Mouse (Mus musculus) gastrocnemius, postnatal 10 days (tissue): Measurements from ENCODE around the gene Pola1. TPM values are rescaled to one million over a fixed set of nuclear protein-coding genes. Genes with fewer than 3 reads are reported as not detected.
A peak's percentile ranks its signal among the peaks of the same experiment; 100 is the strongest.

Source experiments
- DNase-seq: peaks from one replicate; pipeline ENCODE4 v3.0.0; 2021; ENCODE audit warnings: mixed read lengths
- long read RNA-seq, 2 experiments: library from polyadenylated mRNA; stranded (forward); transcript quantifications; one replicate each; pipeline ENCODE4 v2.0.0; 2021
- total RNA-seq, 2 experiments: library from RNA; stranded (reverse); gene quantifications; 2 replicates each; pipeline ENCODE4 v1.2.3; 2021

Gene Pola1
- total RNA-seq = 1 to 10 TPM; 6.8 to 7.6 TPM
- long read RNA-seq, experiment 1, full-length matches to known transcripts = 1 of 2 reads
- long read RNA-seq, experiment 1, partial matches to known transcripts = 1 of 2 reads
- long read RNA-seq, experiment 1, other reads (novel, unspliced or antisense) = 0 of 2 reads
- long read RNA-seq, experiment 2, full-length matches to known transcripts = 1 of 3 reads
- long read RNA-seq, experiment 2, partial matches to known transcripts = 1 of 3 reads
- long read RNA-seq, experiment 2, other reads (novel, unspliced or antisense) = 1 of 3 reads

DNA sequence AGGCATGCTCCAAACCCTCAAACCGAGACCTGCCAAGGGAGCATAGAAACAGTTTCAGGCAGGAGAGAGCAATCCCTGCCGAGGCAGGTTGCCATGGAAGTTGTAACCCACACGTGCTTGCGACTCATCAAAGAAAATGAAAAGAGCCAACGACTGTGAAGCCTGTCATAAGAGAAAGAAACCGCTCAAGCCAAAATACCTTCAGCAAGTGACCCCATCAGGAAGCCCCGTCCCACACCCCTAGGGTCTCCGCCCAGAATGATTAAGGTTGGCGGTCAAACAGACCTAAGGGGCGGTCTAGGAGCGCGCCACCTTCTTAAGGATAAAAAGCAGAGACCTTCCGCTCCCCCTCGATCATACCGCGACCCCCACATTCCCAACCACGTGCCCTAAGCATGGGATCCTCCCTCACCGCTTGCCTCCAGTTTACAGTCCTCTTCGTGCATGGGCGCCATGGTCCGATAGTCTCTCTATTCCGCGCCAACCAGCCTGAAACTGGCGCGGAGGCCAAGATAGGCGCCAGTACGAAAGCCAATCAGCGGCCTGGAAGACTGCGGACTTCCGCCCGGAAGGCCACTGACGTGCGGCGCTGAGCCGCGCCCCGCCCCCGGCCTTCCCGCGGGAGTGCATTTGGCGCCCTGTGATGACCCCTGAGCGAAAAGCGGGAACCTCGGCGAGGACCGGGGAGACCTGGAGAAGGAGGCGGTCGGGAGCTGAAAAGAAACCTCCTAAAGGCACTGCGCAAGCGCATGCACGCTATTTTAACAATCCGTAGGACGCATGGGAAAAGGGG lies at the start of gene Pola1:
Gene Pola1, minus strand, starts transcription at position 499 of the 793 bp plus-strand sequence.
- DNase-seq = peak; percentile 79

DNA sequence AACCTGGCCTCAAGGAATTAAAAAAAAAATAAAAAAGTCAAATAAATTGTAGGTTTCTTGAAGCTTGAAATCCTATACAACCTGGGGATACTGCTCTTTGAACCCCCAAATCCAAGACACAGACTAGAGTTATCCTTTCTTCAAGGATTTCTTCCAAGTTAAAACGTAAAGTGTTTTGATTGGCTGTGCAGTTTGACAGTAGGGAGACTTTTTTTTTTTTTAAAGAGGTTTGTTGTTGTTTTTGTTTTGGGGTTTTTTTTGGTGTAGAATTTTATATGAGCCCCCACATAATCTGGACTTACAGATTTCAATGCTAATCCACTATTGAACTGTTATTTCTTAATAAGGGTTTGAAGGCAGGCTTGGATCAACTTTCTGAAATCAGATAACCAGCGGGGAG lies 44.3 kb upstream of the Pola1 start:
- no peak for DNase-seq

DNA sequence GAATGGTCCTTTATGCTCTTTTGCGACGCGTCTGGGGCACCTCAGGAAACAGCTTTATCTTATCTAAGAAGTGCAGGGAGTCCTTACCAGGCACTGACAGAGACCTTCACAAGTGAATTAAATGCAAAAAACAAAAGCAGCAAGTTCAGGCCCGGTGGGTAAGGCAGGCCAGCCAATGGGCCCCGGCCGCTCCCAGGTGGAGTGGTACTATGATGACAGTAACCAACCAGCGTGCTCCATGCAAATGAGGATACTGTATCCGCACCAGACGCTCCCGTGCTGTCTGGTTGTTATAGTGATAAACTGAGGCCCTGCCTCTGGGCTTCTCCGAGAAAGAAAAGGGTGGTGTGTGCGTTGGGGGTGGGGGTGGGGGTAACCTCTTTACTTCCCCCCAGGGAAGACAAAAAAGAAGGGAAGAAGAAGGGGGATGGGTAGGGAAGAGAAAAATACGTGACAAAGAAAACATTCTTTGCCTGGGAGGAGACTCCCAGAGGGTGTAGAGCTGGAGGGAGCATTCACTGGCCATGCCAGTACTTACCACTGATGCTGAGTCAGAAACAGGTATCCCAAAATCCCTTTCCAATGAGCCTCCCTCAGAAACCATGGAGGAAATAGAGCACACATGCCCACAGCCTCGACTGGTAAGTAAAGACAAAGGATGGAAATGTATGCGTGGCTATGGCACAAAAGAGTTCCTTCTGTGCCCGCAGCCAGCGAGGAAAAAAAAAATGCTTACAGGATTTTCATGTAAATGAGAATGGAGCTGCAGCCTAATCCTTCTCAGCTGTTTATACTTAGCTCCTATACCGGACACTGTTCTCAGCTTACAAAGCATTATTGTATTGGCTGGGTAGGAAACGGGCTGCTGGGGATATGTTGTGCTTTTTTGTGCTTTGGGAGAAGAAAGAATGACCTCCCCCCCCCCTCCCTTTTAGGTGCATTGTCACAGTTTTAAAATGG lies 43.2 kb upstream of the Pola1 start:
- peak; percentile 11 for DNase-seq

DNA sequence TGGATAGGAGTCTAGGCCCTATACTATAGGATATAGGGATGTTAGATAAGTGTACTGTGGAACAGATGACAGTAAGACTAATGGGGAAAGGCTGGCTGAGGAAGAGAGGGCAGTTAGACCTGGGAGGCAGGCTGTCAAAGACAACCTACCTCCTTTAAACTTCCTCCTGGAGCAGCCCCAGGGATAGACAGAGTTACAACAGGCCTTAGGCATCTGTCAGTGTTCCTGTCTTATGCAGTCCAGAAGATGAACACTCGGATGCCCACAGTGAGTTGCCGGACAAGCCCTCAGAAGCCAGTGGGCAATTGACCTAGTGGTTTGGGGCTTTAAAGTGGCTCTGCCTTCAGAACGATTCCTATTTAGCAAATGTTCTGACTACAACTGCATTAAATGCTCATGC lies 42.5 kb upstream of the Pola1 start:
- no peak for DNase-seq

DNA sequence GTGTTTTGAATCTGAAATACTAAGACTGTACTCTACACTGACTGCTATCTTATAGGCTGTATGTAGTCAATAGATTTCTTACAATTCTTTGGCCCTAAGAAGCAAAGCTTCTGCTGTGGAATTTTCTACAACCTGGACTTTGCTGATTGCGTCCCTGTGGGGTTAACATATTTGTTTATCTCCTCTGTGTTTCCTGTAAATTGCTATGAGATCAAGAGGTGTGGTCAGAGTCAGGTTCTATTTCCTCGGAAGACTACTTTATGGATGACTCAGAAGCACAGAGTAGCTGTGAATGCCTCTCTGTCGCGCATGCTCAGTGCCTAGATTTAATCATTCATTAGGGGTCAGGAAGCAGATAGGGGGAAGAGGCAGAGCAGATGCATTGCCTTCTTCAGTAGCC lies 32.8 kb upstream of the Pola1 start:
- DNase-seq = no peak

DNA sequence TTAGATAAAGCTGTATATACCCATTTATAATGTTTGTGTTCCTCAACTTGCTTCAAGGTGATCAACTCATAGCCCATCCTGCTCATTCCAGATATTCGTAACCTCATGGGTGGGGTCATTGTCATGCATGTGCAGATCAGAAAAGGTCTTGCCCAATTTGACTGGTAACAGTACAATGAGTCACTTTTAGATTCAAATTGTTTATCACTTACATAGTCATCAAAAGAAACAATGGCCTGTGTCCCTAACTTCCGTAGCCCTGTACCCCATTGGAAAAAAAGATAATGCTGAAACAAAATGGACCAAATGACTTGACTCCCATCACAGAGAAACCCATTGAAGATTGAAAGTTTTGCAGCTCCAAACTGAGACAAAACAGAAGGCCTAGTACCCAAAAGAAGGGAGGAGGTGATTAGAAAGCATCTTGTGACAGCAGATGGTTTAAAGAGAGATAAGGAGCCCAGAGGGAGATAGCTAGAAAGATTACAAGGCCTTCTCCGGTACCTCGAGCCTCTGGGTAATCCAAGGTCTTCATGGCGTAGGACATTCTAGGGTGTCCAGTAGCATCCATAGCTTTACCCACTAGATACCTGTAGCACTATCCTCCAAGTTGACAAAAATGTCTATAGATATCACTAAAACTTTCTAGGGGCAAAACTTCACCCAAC lies 32.1 kb upstream of the Pola1 start:
- no peak for DNase-seq

DNA sequence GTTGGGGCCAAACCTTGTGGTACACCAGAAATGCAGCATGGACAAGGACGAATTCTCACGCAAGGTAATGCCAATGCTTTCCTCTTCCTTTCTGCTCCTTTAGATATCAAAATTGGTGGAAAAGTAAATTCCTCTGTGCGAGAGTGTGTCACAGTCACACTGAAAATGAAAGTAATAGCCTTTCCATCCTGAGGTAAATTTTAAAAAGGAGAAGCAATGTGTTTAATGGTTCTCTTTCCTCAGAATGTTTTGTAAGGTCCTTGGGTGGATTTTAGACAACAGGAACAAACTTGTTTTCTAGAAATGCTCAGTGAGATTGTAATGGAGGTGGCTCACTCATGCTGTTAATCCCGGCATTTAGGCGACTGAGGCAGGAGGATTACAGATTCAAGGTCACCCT lies 23.2 kb upstream of the Pola1 start:
- DNase-seq = no peak

DNA sequence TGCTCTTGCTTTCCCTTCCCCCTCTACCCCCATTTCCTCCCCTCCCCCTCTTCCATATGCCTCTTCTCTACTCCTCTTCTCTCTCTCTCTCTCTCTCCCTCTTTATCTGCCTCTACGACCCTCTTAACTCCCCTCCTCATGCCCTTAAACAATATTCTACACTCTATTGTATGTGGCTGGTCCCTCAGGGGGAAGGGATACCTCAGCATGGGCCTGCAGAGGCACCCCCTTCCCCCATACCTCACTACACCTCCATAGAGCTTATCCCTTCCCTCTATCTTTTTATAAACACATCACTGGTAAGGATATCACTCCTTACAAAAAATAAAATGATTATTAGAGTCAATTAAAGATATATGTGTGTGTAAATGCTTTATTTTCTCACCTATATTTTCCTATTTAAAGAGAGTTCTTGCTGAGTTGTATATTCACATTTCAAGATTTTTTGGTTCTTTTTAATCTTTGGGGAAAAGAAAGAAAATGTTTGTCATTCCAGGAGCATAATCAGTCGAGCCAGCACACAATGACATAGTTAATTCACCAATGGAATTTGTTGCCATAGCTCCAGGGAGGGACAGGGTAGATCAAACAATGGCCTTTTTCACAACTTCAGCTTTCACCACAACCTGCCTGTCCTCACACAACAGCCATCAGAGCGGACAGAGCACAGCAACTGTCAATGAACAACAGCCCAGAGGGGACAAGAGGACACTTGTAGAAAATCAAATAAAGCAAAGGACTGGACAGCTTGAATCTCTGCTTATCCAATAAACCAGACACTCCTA lies 22.5 kb upstream of the Pola1 start, which contains the start of gene Pcyt1b:
Gene Pcyt1b, plus strand, starts transcription at position 646 of the 785 bp plus-strand sequence.
- no peak for DNase-seq

DNA sequence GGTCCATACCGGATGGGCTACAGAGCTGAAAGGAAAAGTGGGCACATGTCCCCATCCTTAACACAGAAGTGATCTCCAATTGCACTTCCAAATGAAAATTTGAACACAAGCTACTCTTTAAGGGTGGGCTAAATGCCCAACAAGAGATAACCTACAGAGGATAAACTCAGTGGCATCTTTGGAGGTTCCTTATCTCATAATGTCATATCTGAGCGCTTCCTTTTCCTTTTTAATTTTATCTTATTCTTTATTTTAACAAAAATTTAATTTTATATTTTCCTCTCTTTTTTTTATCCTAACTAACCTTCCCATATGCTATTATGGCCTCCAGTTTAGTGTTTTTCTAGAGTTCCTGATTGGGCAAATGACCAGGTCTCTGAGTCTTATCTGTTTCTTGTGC lies 18.8 kb upstream of the Pola1 start:
- DNase-seq = no peak

DNA sequence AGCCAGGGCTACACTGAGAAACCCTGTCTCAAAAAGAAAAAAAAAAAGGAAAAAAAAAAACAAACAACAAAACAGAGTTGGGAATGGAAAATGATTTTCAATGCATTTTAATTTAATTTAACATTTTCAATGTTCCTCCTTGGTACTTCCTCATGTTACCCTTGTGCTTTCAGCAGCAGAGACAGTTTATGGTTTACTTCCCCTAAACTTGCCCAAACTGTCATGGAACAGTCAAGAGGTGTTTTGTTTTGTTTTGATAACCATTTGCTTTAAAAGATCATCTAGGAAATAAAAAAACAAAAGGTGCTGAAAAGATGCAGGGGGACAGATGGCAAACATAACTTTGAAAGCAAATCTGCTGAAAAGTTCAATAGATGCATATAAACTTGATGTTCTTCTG lies 12.1 kb upstream of the Pola1 start:
- DNase-seq = no peak

DNA sequence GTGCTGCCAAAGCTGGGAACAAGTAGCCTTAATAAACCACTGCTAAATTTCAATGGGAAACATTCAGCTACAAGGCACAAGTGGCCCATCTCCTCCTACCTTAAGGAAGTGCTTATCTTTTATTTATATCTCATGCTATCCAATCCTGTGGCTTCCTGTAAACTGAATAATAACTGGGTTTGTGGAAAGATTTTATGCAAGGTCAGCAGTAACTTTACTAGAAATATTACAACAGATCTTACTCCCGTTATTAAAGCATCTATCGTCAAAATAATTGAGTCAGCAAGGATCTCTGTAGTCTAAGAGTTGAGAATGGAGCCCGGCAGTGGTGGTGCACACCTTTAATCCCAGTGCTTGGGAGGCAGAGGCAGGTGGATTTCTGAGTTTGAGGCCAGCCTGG lies 11.6 kb upstream of the Pola1 start:
- no peak for DNase-seq

DNA sequence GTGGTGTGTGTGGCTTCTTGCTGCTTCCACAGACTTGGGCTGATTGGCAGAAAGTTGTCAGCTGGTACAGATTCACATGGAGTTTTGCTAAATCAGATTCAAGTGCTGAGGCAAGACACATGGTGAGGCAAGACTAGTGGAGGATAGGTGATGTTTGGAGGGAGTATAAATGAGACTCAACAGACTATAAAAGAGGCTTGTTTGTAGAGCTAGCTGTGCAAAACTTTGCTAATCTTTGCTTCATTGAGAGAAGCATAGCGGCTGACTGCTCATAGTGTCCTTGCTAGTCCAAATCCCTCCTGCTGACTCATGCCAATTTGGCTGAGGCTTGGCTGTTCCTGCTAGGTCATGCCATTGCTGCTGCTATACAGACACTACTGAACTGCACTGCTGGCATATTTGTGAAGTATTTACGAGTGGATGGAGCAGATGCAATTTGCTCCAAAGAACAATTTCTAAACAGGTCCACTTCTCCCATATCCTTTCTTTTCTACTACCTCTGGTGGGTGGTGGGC lies 3.0 kb upstream of the Pola1 start:
- DNase-seq = no peak

DNA sequence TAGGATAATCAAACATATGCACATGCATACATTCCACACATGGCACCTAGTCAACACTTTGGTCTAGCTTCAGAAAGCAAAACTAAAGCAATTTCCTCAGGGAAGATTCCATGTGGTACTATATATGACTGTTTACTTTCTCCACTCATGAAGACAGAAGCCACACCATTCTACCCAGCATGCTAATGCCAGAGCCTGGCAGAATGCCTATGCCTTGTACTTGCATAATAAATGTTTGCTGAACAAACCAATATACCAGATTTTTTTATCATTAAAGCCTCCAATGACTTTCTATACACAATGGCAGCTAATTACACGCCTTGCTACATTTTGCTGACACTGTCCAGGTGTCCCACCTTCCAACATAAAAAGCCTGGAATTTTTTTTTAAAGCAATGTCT lies 1.7 kb downstream of the Pola1 start:
- no peak for DNase-seq

DNA sequence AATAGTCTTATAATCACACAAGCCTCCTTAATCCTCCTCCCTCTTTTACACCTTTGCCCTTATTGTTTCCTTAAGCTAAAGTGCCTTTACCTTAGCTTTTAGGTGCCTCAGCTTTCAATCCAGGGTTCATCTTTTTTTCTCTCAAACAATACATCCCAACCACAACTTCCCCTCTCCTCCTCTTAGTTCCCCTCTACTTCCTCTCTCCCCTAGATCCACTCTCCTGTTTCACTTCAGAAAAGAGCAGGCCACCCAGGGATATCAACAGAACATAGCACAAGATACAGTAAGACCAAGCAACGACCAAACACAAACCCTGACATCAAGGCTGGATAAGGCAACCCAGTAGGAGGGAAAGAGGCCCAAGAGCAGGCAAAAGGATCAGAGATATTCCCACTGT lies 29.7 kb downstream of the Pola1 start:
- DNase-seq = no peak

DNA sequence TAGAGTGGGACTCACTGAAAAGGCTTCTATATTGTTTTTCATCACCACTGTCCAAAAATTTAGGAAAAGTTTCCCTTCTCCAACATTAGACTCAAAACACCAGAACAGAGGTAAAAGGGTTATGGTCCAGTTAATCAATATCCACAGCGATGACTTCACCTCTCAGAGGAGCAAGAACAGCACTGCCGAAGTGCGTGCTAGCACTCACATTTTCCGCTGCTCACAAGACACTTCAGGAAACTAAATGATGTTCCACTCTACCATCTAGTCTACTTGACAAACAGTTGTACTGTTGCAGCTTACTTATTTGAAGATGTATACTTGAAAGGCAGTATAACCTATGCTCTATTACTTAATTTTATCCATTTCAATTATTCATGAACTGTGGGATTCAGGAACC lies 37.7 kb downstream of the Pola1 start:
- DNase-seq = no peak

DNA sequence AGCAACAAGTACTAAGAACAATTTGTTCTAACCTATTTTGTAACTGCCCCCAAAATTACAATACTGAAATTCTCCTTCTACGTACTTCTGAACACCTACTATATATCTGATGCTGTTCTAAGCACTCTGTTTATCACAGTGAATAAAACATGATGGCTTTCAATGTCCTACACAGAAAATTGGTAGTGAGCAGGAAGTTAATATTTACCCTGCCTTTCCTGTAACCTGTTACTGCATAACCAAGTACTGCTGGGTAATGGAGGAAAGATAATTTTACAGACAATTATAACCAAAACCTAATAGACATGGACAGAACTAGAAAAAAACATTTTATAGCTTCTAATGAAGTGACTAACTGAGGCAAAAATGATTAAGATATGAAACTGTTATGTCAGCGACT lies 51.0 kb downstream of the Pola1 start:
- DNase-seq = no peak

DNA sequence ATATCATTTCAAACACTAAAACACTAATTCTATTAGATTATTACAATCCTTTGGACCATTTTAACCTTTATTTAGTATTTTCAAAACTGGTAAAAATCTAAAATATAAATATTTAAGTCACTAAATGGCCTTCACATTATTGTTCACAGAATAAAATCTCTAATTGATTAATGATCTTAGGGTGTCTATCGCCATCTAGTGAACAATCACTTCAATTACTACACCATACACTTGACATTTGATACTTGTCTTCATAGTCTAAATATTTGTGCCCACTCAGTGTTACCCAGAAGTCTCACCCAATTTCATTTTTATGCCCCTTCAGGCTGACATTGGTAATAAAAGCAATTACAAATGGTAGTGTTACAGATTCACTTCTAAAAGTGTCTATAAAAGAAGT lies 74.8 kb downstream of the Pola1 start:
- no peak for DNase-seq

DNA sequence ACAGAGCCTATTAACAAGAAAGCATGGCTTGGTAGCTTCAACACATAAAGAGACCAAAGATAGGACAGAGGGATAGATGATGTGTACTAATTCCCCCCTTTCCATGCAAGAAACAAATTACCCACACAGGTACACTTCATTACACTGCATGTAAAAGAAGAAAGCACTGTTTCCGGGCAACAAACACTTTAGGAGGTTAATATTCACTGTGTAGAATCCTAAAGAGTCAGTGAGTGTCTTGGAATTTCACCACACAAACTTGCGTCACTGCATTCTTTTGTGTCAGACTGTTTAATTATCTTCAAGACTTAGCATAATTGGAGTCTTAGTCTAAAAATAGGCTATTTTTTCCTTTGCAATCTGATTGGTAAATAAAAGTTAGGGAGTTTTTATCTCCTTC lies 92.2 kb downstream of the Pola1 start:
- DNase-seq = no peak

DNA sequence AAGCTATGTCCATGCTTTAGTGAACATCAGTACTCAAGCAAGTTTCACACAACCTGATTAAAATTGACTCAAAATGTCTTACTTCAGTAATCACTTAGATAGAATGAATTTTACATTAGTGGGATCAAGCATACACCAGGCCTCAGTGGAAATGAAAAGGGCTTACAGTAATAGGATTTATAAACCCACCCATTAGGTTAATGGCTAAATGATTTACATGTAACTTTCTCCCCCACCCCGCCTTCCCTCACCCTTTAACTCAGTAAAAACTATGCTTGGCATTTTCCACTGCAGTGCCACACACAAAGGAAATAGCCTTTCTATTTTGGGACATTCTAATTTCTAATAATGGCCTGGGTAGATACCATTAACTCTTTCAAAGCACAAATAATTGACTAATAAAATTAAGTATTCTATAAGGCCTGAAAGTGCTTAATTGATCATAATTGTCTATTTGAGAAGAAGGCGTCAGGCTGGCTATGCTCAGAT lies 129.0 kb downstream of the Pola1 start:
- no peak for DNase-seq

DNA sequence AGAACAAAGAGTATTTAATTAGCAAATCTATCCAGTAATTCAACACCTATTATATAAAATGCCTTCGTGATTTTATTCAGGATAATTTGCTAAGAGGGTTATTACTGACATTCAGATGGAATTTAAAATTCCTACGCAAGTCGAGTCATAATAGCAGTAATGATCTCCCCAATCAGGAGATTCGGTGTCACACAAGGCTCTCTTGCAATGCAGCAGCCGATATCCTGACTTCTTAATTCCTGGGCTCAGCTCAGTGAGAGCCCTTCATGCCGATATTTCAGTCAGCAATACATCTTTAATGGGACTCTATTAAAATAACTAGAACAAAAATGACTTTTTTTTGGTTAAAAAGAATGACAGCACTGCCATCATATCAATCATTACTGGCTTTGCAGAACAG lies 134.4 kb downstream of the Pola1 start:
- DNase-seq = no peak

DNA sequence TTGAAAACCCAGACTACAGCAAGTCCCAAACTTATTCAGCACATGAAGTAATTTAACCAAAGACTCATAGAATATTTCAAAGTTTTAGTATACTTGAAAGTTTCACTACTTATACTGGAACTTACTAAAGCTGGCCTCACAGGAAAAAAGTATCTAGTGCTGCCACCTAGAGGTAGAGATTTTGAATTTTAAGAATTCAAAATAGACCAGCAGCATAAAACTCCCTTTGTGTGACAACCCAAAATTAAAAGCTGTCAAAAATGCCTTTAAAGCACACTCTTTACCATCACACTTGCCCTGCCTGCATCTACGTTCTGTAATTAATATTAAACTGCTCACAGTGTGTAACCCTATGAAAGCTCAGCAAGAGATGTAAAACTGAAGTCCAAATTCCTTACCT lies 166.2 kb downstream of the Pola1 start:
- DNase-seq = no peak
